Mouse (Mus musculus) bone marrow macrophage, adult 2 months (primary cell): ENCODE data around the gene Bclaf3. TPM values are rescaled to one million over a fixed set of nuclear protein-coding genes. Genes with fewer than 3 reads are reported as not detected.

ENCODE experiments used
- H3K27ac ChIP-seq: 2 replicates; pipeline ENCODE4 v1.5.1; 2012; ENCODE audit warnings: low read depth, low read length; ENCODE audit not compliant: insufficient read depth
- H3K4me1 ChIP-seq: 2 replicates; pipeline ENCODE4 v1.6.1; 2012; ENCODE audit warnings: low read length; ENCODE audit not compliant: control insufficient read depth, insufficient read depth
- H3K4me3 ChIP-seq: 2 replicates; pipeline ENCODE4 v1.5.1; 2012; ENCODE audit warnings: mild to moderate bottlenecking, low read length, moderate library complexity; ENCODE audit not compliant: insufficient read depth
- CTCF ChIP-seq: IDR thresholded peaks from 2 replicates; pipeline ENCODE4 v1.5.1; 2012; ENCODE audit warnings: low read depth, mild to moderate bottlenecking, low read length, moderate library complexity
- POLR2A ChIP-seq: IDR thresholded peaks from 2 replicates; pipeline ENCODE4 v1.6.1; 2012; ENCODE audit warnings: mild to moderate bottlenecking, low read depth, low read length, borderline replicate concordance
- polyA plus RNA-seq: library from polyadenylated mRNA; stranded (reverse); fragments of >200 nt; gene quantifications from 2 replicates; pipeline ENCODE4 v1.2.4, GENCODE M21; 2012; ENCODE audit not compliant: missing spikeins, insufficient read depth, insufficient read length

Gene Bclaf3
- polyA plus RNA-seq, 1 experiment: 9.5 TPM

DNA sequence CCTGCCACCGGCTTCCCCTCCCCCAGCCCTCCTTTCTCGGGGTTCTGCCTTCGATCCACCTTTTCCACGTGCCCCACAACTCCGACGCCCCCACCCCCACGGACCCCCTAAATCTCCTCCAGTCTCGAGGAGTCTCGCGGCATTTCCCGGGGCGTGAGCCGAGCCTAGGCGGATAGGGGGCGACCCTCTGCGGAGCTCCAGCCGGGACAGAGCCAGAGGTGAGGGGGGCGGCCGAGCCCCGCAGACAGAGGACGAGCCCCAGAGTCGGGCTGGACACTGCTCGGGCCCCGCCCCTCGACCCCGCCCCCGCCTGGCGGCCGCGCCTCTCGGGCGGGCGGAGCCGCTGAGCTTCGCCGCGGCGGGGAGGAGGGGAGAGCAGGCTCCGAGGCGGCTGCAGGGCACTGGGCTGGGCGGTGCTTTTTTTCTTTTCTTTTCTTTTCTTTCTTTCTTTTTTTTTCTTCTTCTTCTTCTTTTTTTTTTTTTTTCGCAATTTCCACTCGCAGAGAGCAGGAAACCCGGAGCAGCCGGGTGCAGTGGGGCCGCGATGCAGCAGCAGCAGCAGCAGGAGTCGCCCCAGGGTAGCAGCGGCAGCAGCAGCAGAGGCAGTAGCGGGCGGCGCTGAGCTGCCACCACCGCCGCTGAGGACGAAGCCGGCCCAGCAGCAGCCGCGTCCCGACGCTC lies 100.6 kb downstream of the Bclaf3 start, which contains the start of gene Sh3kbp1:
Gene Sh3kbp1, plus strand, starts transcription at position 366 of the 681 bp plus-strand sequence.
- TF ChIP-seq POLR2A (no peak), CTCF (no peak)
- Histone ChIP-seq H3K4me1 (peaks cover 7% of the 10 kb centered on the region), H3K27ac (peak within 1 kb of the TSS; percentile 71), H3K4me3 (peak within 1 kb of the TSS; percentile 92)

DNA sequence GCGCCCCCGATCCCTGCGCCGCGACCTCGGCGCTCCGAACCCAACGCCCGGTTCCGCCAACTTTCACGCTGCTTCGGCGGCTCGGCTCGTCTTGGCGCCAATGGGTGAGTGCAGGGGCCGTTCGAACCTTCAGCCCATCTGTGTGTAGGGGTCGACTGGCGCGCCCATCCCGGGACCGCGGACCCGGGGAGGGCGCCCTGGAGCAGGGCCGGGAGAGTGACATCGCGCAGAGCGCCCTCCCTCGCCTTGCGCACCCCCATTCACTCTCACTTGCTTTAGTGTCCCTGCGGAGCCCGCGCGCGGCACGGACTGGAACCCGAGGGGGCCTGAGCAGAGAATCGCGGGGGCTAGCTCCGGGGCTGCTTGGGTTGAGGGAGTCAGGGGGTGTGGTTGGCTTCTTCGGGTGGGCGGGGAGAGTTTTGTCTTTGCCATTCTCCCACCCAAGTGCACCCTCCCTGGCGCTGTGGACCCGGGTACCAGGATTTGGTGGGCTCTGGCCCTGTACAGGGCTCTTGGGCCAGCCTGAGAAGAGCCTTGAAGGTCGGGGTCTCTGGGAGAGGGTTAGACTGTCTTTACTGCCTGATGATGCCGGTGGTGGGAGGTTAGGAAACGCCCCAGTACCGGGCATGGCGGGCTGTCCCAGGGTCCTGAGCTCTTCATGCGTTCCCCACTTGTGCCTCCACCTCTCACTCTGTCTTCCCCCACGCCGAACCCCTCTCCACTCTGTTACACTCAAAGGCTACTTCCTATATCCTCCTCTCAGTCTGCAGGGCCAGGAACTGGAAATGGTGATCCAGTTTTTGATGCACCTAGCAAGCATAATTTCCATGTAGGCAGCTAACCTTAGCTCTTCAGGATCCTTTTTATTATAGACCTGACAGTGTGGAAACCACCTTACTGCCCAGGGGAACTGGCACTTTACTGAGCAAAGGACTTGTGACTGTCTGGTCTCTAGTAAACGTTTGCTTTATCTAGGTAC lies 101.4 kb downstream of the Bclaf3 start:
- TF ChIP-seq POLR2A (no peak), CTCF (no peak)
- H3K4me3 ChIP-seq: peak overlapping the region; percentile 92
- H3K27ac ChIP-seq: peak overlapping the region; percentile 71
- H3K4me1 ChIP-seq: peaks cover 7% of the 10 kb centered on the region

DNA sequence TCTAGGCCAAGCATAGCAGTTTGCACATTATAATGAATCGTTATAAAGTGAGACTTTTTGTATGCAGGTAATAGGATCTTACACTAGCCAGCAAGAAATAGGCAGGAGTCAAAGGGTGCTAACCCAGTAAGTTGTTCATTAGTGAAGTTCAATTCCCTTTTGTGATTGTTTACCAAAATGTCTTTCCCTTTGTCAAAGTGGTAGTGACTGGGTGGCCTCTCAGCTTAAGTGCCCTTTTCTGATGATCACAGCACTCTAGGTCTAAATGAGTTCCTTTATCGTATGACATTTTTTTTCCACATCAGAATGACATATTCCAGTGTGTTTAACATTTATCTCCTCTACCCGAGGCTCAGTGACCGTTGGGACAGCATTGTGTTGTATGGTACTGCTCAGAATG lies 102.1 kb downstream of the Bclaf3 start:
- Histone ChIP-seq H3K4me3 (peak overlapping the region; percentile 92), H3K4me1 (peaks cover 7% of the 10 kb centered on the region), H3K27ac (peak overlapping the region; percentile 30; the same call in 1 of the 2 replicates)
- TF ChIP-seq POLR2A: no peak
- no peak for TF ChIP-seq CTCF

DNA sequence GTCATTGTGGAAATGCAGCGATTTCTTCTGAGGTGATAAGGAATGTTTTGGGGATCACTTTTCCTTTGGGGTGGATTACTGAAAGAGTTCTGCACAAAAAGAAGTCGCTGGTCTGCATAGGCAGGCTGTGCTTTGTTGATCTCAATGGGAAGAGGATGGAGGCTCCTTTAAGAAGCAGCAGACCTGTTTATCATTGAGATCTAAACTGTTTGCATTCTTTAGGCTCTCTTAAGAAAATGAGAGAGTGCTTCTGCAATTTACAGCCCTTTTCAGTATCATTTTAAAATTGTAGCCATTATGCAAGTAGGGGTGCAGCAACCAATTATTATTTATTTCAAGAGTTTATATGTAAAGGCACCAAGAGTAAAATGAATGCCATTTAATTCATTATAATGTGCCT lies 102.7 kb downstream of the Bclaf3 start:
- peaks cover 7% of the 10 kb centered on the region for H3K4me1 ChIP-seq
- no peak overlapping the region for H3K4me3 ChIP-seq
- no peak overlapping the region for H3K27ac ChIP-seq
- no peak for TF ChIP-seq POLR2A
- TF ChIP-seq CTCF: no peak

DNA sequence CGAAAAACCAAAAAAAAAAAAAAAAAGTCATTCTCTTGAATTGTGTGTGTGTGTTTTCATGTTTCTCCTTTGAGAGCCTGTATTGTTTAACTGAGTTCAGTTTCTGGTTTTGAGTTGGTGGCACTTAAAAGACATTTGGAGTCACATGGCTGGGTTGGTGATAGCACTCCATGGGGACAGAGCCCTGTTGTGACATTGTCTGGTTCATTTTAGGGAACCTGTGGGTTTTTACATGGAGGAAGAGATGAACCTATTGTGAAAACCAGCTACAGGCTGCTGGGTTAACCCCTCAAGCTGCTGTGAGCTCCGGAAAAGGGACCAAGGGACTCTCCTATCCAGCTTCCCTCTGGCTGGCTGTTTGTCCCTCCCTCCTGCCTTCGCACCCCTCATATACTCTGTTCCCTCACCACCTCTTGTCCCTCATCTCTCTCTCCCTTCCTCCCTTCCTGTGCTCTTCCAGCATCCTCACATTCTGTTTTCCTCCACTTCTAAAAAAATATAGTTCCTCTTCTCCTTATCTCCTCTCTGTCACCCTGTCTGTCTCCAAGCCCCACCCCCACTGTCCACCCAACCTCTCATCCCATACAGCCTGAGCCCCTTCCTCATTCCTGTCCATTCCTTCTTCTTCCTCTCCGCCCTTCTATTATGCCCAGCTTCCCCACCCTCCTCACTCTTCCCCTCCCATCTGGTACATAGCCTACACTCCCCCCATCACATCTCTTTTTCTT lies 112.2 kb downstream of the Bclaf3 start:
- H3K27ac ChIP-seq: peak overlapping the region; percentile 71
- TF ChIP-seq CTCF (no peak), POLR2A (no peak)
- H3K4me3 ChIP-seq: no peak overlapping the region
- H3K4me1 ChIP-seq: peaks cover 19% of the 10 kb centered on the region

DNA sequence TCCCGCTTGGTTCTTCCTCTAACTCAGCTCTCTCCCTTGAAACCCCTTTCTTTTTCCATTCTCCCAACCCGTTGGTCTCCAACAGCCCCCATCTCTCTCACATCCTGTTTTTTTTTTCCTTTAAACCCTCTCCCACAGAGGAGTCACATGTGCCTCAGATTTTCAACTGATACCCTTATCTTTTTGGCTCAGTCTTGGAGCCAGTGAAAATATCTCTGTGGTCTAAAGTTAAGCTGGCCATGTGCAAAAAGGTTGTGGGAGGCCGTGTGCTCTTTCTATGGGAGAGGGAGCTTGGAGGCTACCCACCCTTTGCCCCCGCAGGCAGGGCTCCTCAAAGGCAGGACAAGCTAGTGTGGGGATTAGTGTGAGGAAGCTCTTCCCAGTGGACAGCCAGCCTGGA lies 113.5 kb downstream of the Bclaf3 start:
- Histone ChIP-seq H3K4me1 (peaks cover 26% of the 10 kb centered on the region), H3K4me3 (no peak overlapping the region), H3K27ac (peak overlapping the region; percentile 19; the same call in 1 of the 2 replicates)
- TF ChIP-seq CTCF: no peak
- no peak for TF ChIP-seq POLR2A

Other genes with a start within 250 kb of the Bclaf3 start
- 20.6 and 25.1 TPM in 2 replicates for gene Eif1ax, start 154.5 kb upstream of the Bclaf3 start, polyA plus RNA-seq
- not detected in 2 replicates for gene Map7d2, start 112.1 kb upstream of the Bclaf3 start, polyA plus RNA-seq
- gene Sh3kbp1, start 100.6 kb downstream of the Bclaf3 start, polyA plus RNA-seq: 134 and 139 TPM in 2 replicates